In genomic region chr6:51790293-51790692, GRCm38 (mm10) we compare ENCODE assay signal across 30 mouse cellular contexts.
DNase-seq lines count a peak whose midpoint lies in the region; ATAC-seq and TF ChIP-seq lines count a peak whose summit lies in the region.
"Had no signal": no experiment of that assay in that cellular context is flagged by ENCODE, and none has a peak within 500 bp of the region (broad histone marks: within the 10 kb centered on the region; RNA-seq: fewer than 3 reads in every experiment).

No protein-coding gene starts in this region.

- no peaks in the 10 kb centered on the region for H3K9me3 ChIP-seq in kidney, postnatal 0 days (replicated peaks; ENCODE audit: low read length)
- H3K9me3 ChIP-seq in hindbrain, embryonic 15.5 days: no peaks in the 10 kb centered on the region
- H3K9me3 ChIP-seq in midbrain, embryonic 14.5 days (ENCODE audit: control insufficient read depth, low read length): no peaks in the 10 kb centered on the region
- H3K9me3 ChIP-seq in neural tube, embryonic 15.5 days (replicated peaks): no peaks in the 10 kb centered on the region
- H3K9me3 ChIP-seq: embryonic facial prominence, embryonic 10.5 days; embryonic facial prominence, embryonic 15.5 days; forebrain, embryonic 13.5 days; heart, embryonic 13.5 days; intestine, embryonic 15.5 days; neural tube, embryonic 12.5 days had no signal

- no peak overlapping the region for H3K4me3 ChIP-seq in kidney, postnatal 0 days (replicated peaks; ENCODE audit: low read depth, low read length)
- H3K4me3 ChIP-seq in hindbrain, embryonic 15.5 days: no peak overlapping the region
- no peak overlapping the region for H3K4me3 ChIP-seq in midbrain, embryonic 14.5 days (replicated peaks; ENCODE audit: low read depth, low read length)
- no peak overlapping the region for H3K4me3 ChIP-seq in neural tube, embryonic 15.5 days (replicated peaks)
- H3K4me3 ChIP-seq: embryonic facial prominence, embryonic 10.5 days; embryonic facial prominence, embryonic 15.5 days; forebrain, embryonic 13.5 days; gastrocnemius, adult 2 months; heart, embryonic 13.5 days; intestine, embryonic 15.5 days; neural tube, embryonic 12.5 days had no signal

- H3K27me3 ChIP-seq in kidney, postnatal 0 days (ENCODE audit: insufficient read depth, low read length): no peaks in the 10 kb centered on the region
- H3K27me3 ChIP-seq in hindbrain, embryonic 15.5 days: no peaks in the 10 kb centered on the region
- H3K27me3 ChIP-seq in midbrain, embryonic 14.5 days (ENCODE audit: control insufficient read depth, insufficient read depth, low read length): no peaks in the 10 kb centered on the region
- H3K27me3 ChIP-seq in neural tube, embryonic 15.5 days (replicated peaks): peaks cover 3% of the 10 kb centered on the region; the same call in 1 of the 2 replicates
- H3K27me3 ChIP-seq: embryonic facial prominence, embryonic 15.5 days; forebrain, embryonic 13.5 days; intestine, embryonic 15.5 days; neural tube, embryonic 12.5 days had no signal

- H3K4me2 ChIP-seq in kidney, postnatal 0 days (ENCODE audit: low read length): no peak overlapping the region
- no peak overlapping the region for H3K4me2 ChIP-seq in hindbrain, embryonic 15.5 days
- no peak overlapping the region for H3K4me2 ChIP-seq in midbrain, embryonic 14.5 days (ENCODE audit: low read length)
- H3K4me2 ChIP-seq in neural tube, embryonic 15.5 days: peak overlapping the region; percentile 13
- H3K4me2 ChIP-seq: embryonic facial prominence, embryonic 15.5 days; forebrain, embryonic 13.5 days; heart, embryonic 13.5 days; intestine, embryonic 15.5 days; neural tube, embryonic 12.5 days had no signal

- intact Hi-C loops in gastrocnemius, postnatal 14 days (cut with DNase I; ENCODE audit: low total_unique reads): no loop called here

- no peak overlapping the region for H3K27ac ChIP-seq in kidney, postnatal 0 days
- peak overlapping the region; percentile 49 for H3K27ac ChIP-seq in hindbrain, embryonic 15.5 days (replicated peaks)
- peak overlapping the region; percentile 33; the same call in 1 of the 2 replicates for H3K27ac ChIP-seq in midbrain, embryonic 14.5 days (replicated peaks; ENCODE audit: low read depth, low read length)
- peak overlapping the region; percentile 38 for H3K27ac ChIP-seq in neural tube, embryonic 15.5 days (replicated peaks)
- H3K27ac ChIP-seq: embryonic facial prominence, embryonic 10.5 days; embryonic facial prominence, embryonic 15.5 days; forebrain, embryonic 13.5 days; gastrocnemius, adult 2 months; heart, embryonic 13.5 days; intestine, embryonic 15.5 days; liver, embryonic 14.5 days; neural tube, embryonic 12.5 days had no signal

- no peaks in the 10 kb centered on the region for H3K4me1 ChIP-seq in kidney, postnatal 0 days (replicated peaks; ENCODE audit: insufficient read depth, low read length)
- H3K4me1 ChIP-seq in hindbrain, embryonic 15.5 days (replicated peaks): peaks cover 12% of the 10 kb centered on the region
- H3K4me1 ChIP-seq in midbrain, embryonic 14.5 days (ENCODE audit: control insufficient read depth, insufficient read depth, low read length): 0 out of 2 replicates have a peak, but pooled peaks cover 6% of the 10 kb centered on the region
- peaks cover 34% of the 10 kb centered on the region for H3K4me1 ChIP-seq in neural tube, embryonic 15.5 days
- H3K4me1 ChIP-seq: embryonic facial prominence, embryonic 15.5 days; forebrain, embryonic 13.5 days; heart, embryonic 13.5 days; intestine, embryonic 15.5 days had no signal

- WGBS in kidney, postnatal 0 days: 39% methylated on average over 5 of the region's 5 CpGs
- WGBS in hindbrain, embryonic 15.5 days: 40% methylated on average over 5 of the region's 5 CpGs
- whole genome bisulfite sequencing in midbrain, embryonic 14.5 days: 54% methylated on average over 5 of the region's 5 CpGs
- WGBS in neural tube, embryonic 15.5 days: 28% methylated on average over 5 of the region's 5 CpGs

- no peaks in the 10 kb centered on the region for H3K36me3 ChIP-seq in kidney, postnatal 0 days (ENCODE audit: insufficient read depth, low read length)
- no peaks in the 10 kb centered on the region for H3K36me3 ChIP-seq in hindbrain, embryonic 15.5 days
- no peaks in the 10 kb centered on the region for H3K36me3 ChIP-seq in midbrain, embryonic 14.5 days (ENCODE audit: control insufficient read depth, insufficient read depth, low read length)
- no peaks in the 10 kb centered on the region for H3K36me3 ChIP-seq in neural tube, embryonic 15.5 days
- H3K36me3 ChIP-seq: embryonic facial prominence, embryonic 10.5 days; embryonic facial prominence, embryonic 15.5 days; heart, embryonic 13.5 days; intestine, embryonic 15.5 days; neural tube, embryonic 12.5 days had no signal

- peak; percentile 47 for DNase-seq in kidney, postnatal 0 days (ENCODE audit: low spot score)
- no peak for DNase-seq in kidney, adult 11 months
- DNase-seq in midbrain, embryonic 14.5 days: peak; percentile 29
- no peak for DNase-seq in frontal cortex, postnatal 10 days (ENCODE audit: low spot score in 2 of 2)
- no peak for DNase-seq in gastrocnemius, postnatal 14 days
- DNase-seq: adrenal gland, adult 2 months; adrenal gland, postnatal 36 days; cerebellum, adult 8-10 months; cerebellum, postnatal 25 days; gastrocnemius, adult 2 months; heart, postnatal 10 days; kidney, adult 8-10 months; kidney, postnatal 10 days; layer of hippocampus, postnatal 36 days; liver; lung, adult 2 months; lung, postnatal 14 days; retina, postnatal 1 day; right cerebral cortex, postnatal 14 days; thymus, postnatal 14 days had no signal

- no peak for TF ChIP-seq CTCF in kidney, postnatal 0 days (IDR thresholded peaks at IDR 0.05; ENCODE audit: low read depth)

- no peak for ATAC-seq in kidney, postnatal 0 days (replicated peaks; ENCODE audit: low FRiP score, low read depth)
- ATAC-seq in hindbrain, embryonic 15.5 days (ENCODE audit: low FRiP score, low read depth): peak; percentile 39; the same call in 1 of the 2 replicates
- no peak for ATAC-seq in midbrain, embryonic 14.5 days (ENCODE audit: low FRiP score, low TSS enrichment)
- peak; percentile 88 for ATAC-seq in neural tube, embryonic 15.5 days (ENCODE audit: low FRiP score)
- ATAC-seq: CD4-positive, CD25-positive, alpha-beta regulatory T cell, adult 4 months; forebrain, embryonic 13.5 days; intestine, embryonic 15.5 days had no signal

- H3K9ac ChIP-seq in kidney, postnatal 0 days (ENCODE audit: low read depth, low read length): no peak overlapping the region
- H3K9ac ChIP-seq in hindbrain, embryonic 15.5 days: no peak overlapping the region
- no peak overlapping the region for H3K9ac ChIP-seq in midbrain, embryonic 14.5 days (replicated peaks; ENCODE audit: low read length)
- H3K9ac ChIP-seq in neural tube, embryonic 15.5 days (replicated peaks): no peak overlapping the region
- H3K9ac ChIP-seq: embryonic facial prominence, embryonic 15.5 days; forebrain, embryonic 13.5 days; heart, embryonic 13.5 days; intestine, embryonic 15.5 days; liver, embryonic 14.5 days; neural tube, embryonic 12.5 days had no signal

Comparison
In these comparisons a context has a peak if more than half of its experiments do, and no peak if none do; other contexts are left out.
1. DNase-seq: peak in kidney, postnatal 0 days (single experiment) and midbrain, embryonic 14.5 days (single experiment); none in kidney, adult 11 months (single experiment), frontal cortex, postnatal 10 days (0 of 2) and gastrocnemius, postnatal 14 days (single experiment).
2. ATAC-seq: peak in hindbrain, embryonic 15.5 days (single experiment) and neural tube, embryonic 15.5 days (single experiment); none in kidney, postnatal 0 days (single experiment) and midbrain, embryonic 14.5 days (single experiment).